In genomic region chr11:14147639-14148038, GRCm38 (mm10) we compare ENCODE assay signal across 19 mouse cellular contexts.
"Had no signal": no experiment of that assay in that cellular context is flagged by ENCODE, and none has a peak within 500 bp of the region (broad histone marks: within the 10 kb centered on the region; RNA-seq: fewer than 3 reads in every experiment).

No protein-coding gene starts in this region.

- DNase-seq: kidney, adult 2 months; kidney, postnatal 10 days; kidney, postnatal 4 days; left cerebral cortex, postnatal 4 days; lung, embryonic 14.5 days; right cerebral cortex, adult 18-20 months; right cerebral cortex, postnatal 14 days; right cerebral cortex, postnatal 4 days; thymus, postnatal 25 days had no signal

- H3K27me3 ChIP-seq: limb, embryonic 12.5 days; limb, embryonic 15.5 days; liver, embryonic 12.5 days; liver, embryonic 15.5 days; midbrain, embryonic 12.5 days; midbrain, embryonic 15.5 days; neural tube, embryonic 12.5 days; neural tube, embryonic 15.5 days had no signal

- H3K4me3 ChIP-seq: limb, embryonic 12.5 days; limb, embryonic 15.5 days; liver, embryonic 12.5 days; liver, embryonic 15.5 days; midbrain, embryonic 12.5 days; midbrain, embryonic 15.5 days; neural tube, embryonic 12.5 days; neural tube, embryonic 15.5 days had no signal

- H3K9me3 ChIP-seq: limb, embryonic 12.5 days; limb, embryonic 15.5 days; liver, embryonic 12.5 days; liver, embryonic 15.5 days; midbrain, embryonic 12.5 days; midbrain, embryonic 15.5 days; neural tube, embryonic 12.5 days; neural tube, embryonic 15.5 days had no signal

- H3K9ac ChIP-seq: limb, embryonic 12.5 days; limb, embryonic 15.5 days; liver, embryonic 12.5 days; liver, embryonic 15.5 days; lung, embryonic 14.5 days; midbrain, embryonic 12.5 days; midbrain, embryonic 15.5 days; neural tube, embryonic 12.5 days; neural tube, embryonic 15.5 days had no signal

- H3K4me2 ChIP-seq: limb, embryonic 12.5 days; limb, embryonic 15.5 days; liver, embryonic 12.5 days; liver, embryonic 15.5 days; lung, embryonic 14.5 days; midbrain, embryonic 12.5 days; midbrain, embryonic 15.5 days; neural tube, embryonic 12.5 days; neural tube, embryonic 15.5 days had no signal

- H3K36me3 ChIP-seq: limb, embryonic 12.5 days; limb, embryonic 15.5 days; liver, embryonic 12.5 days; liver, embryonic 15.5 days; midbrain, embryonic 12.5 days; midbrain, embryonic 15.5 days; neural tube, embryonic 12.5 days; neural tube, embryonic 15.5 days had no signal

- H3K4me1 ChIP-seq: limb, embryonic 12.5 days; limb, embryonic 15.5 days; liver, embryonic 12.5 days; liver, embryonic 15.5 days; midbrain, embryonic 12.5 days; midbrain, embryonic 15.5 days; neural tube, embryonic 12.5 days; neural tube, embryonic 15.5 days had no signal

- ATAC-seq: intestine, postnatal 0 days; liver, embryonic 12.5 days; midbrain, embryonic 15.5 days had no signal

- H3K27ac ChIP-seq: limb, embryonic 12.5 days; limb, embryonic 15.5 days; liver, embryonic 12.5 days; liver, embryonic 15.5 days; midbrain, embryonic 12.5 days; midbrain, embryonic 15.5 days; neural tube, embryonic 12.5 days; neural tube, embryonic 15.5 days; stomach, postnatal 0 days had no signal
